Mouse (Mus musculus) spleen, adult 2 months (tissue): Measurements from ENCODE around the gene Gm48551. TPM values are rescaled to one million over a fixed set of nuclear protein-coding genes. Genes with fewer than 3 reads are reported as not detected.

Experiments used
- DNase-seq, 2 experiments: peaks; one replicate each; pipeline versions ENCODE4 v3.0.0 to v3.0.0-alpha.2; 2012 to 2021; ENCODE audit warnings: low spot score in 2 of 2, low read depth in 1 of 2
- H3K27ac ChIP-seq: fragments of 200-500 bp; 2 replicates; pipeline ENCODE4 v1.5.1; 2012; ENCODE audit warnings: low read length, inconsistent platforms; ENCODE audit not compliant: insufficient read depth
- H3K27me3 ChIP-seq: fragments of 200-500 bp; 2 replicates; pipeline ENCODE4 v1.6.1; 2012; ENCODE audit warnings: mild to moderate bottlenecking, moderate library complexity, low read length, inconsistent platforms; ENCODE audit not compliant: control insufficient read depth, insufficient read depth
- H3K36me3 ChIP-seq: fragments of 200-500 bp; 2 replicates; pipeline ENCODE4 v1.6.1; 2012; ENCODE audit warnings: mild to moderate bottlenecking, low read length, inconsistent platforms; ENCODE audit not compliant: control insufficient read depth, insufficient read depth
- H3K4me1 ChIP-seq: fragments of 200-500 bp; 2 replicates; pipeline ENCODE4 v1.6.1; 2011; ENCODE audit warnings: inconsistent platforms; ENCODE audit not compliant: control insufficient read depth, insufficient read depth, insufficient read length
- H3K4me3 ChIP-seq: fragments of 200-500 bp; 2 replicates; pipeline ENCODE4 v1.5.1; 2011; ENCODE audit warnings: mild to moderate bottlenecking, inconsistent platforms; ENCODE audit not compliant: insufficient read depth, insufficient read length; ENCODE audit errors: extremely low read depth
- CTCF ChIP-seq: fragments of 200-500 bp; IDR thresholded peaks from 2 replicates; pipeline ENCODE4 v1.5.1; 2011; ENCODE audit warnings: mild to moderate bottlenecking, inconsistent platforms; ENCODE audit not compliant: insufficient read depth, insufficient read length, insufficient replicate concordance; ENCODE audit errors: extremely low read depth
- POLR2A ChIP-seq: fragments of 200-500 bp; IDR thresholded peaks from 2 replicates; pipeline ENCODE4 v1.6.1; 2011; ENCODE audit warnings: low read depth, low read length, inconsistent platforms
- WGBS: fragments of 180-500 bp; shearing (Covaris S2); methylation state at CpG from one replicate; pipeline ENCODE4 v1.1.7; 2018; 5-methylcytosine and 5-hydroxymethylcytosine counted together
- polyA plus RNA-seq: library from polyadenylated mRNA; depleted of rRNA; stranded (reverse); fragments of >200 nt; gene quantifications from 2 replicates; pipeline ENCODE4 v1.2.3, GENCODE M21; 2012

The Gm48551 gene
- polyA plus RNA-seq, 1 experiment: 2.3 TPM

- Histone ChIP-seq H3K27ac (peak overlapping the region; percentile 43), H3K27me3 (no peaks in the 10 kb centered on the region), H3K4me1 (peaks cover 23% of the 10 kb centered on the region; the same call in 1 of the 2 replicates), H3K36me3 (peaks cover 3% of the 10 kb centered on the region; the same call in 1 of the 2 replicates), H3K4me3 (no peak overlapping the region)
- 77% methylated on average over 9 of the region's 9 CpGs for WGBS
- DNase-seq: no peak
- TF ChIP-seq POLR2A (no peak), CTCF (no peak)
Observed at GRCm38 (mm10) chr10:81410981-81411380, 26.7 kb downstream of the Gm48551 start.

- H3K36me3 ChIP-seq: peaks cover 3% of the 10 kb centered on the region; the same call in 1 of the 2 replicates
- no peak for DNase-seq
- H3K4me3 ChIP-seq: no peak overlapping the region
- H3K27me3 ChIP-seq: no peaks in the 10 kb centered on the region
- TF ChIP-seq CTCF: no peak
- peaks cover 23% of the 10 kb centered on the region; the same call in 1 of the 2 replicates for H3K4me1 ChIP-seq
- WGBS: 77% methylated on average over 18 of the region's 18 CpGs
- peak overlapping the region; percentile 43; the same call in 1 of the 2 replicates for H3K27ac ChIP-seq
Observed at GRCm38 (mm10) chr10:81411471-81412400, 27.5 kb downstream of the Gm48551 start.

GRCm38 (mm10) chr10:81412586-81413309 lies 28.5 kb downstream of the Gm48551 start:
- 83% methylated on average over 16 of the region's 16 CpGs for whole genome bisulfite sequencing
- peaks cover 18% of the 10 kb centered on the region for H3K4me1 ChIP-seq
- no peak overlapping the region for H3K4me3 ChIP-seq
- H3K27ac ChIP-seq: peak overlapping the region; percentile 73; the same call in 1 of the 2 replicates
- no peaks in the 10 kb centered on the region for H3K27me3 ChIP-seq
- 0 out of 2 replicates have a peak, but pooled peaks cover 1% of the 10 kb centered on the region for H3K36me3 ChIP-seq
- TF ChIP-seq POLR2A: no peak
- TF ChIP-seq CTCF: no peak
- DNase-seq: no peak

- WGBS: 32% methylated on average over 26 of the region's 26 CpGs
- Histone ChIP-seq H3K27ac (peak overlapping the region; percentile 73), H3K27me3 (no peaks in the 10 kb centered on the region), H3K36me3 (0 out of 2 replicates have a peak, but pooled peaks cover 2% of the 10 kb centered on the region), H3K4me1 (peaks cover 10% of the 10 kb centered on the region), H3K4me3 (no peak overlapping the region; the same call in 1 of the 2 replicates)
- TF ChIP-seq POLR2A (no peak), CTCF (no peak)
- no peak for DNase-seq
Observed at GRCm38 (mm10) chr10:81413310-81414261, 29.3 kb downstream of the Gm48551 start.

GRCm38 (mm10) chr10:81414682-81415081 lies 30.4 kb downstream of the Gm48551 start:
- H3K36me3 ChIP-seq: 0 out of 2 replicates have a peak, but pooled peaks cover 2% of the 10 kb centered on the region
- no peaks in the 10 kb centered on the region for H3K27me3 ChIP-seq
- DNase-seq: no peak
- peak overlapping the region; percentile 44; the same call in 1 of the 2 replicates for H3K27ac ChIP-seq
- H3K4me3 ChIP-seq: no peak overlapping the region
- TF ChIP-seq POLR2A (no peak), CTCF (no peak)
- H3K4me1 ChIP-seq: peaks cover 5% of the 10 kb centered on the region

GRCm38 (mm10) chr10:81415146-81415545 lies 30.9 kb downstream of the Gm48551 start:
- Histone ChIP-seq H3K36me3 (0 out of 2 replicates have a peak, but pooled peaks cover 2% of the 10 kb centered on the region), H3K27ac (peak overlapping the region; percentile 39; the same call in 1 of the 2 replicates), H3K4me3 (no peak overlapping the region), H3K4me1 (peaks cover 5% of the 10 kb centered on the region), H3K27me3 (no peaks in the 10 kb centered on the region)
- 79% methylated on average over 5 of the region's 5 CpGs for WGBS
- TF ChIP-seq POLR2A: no peak
- TF ChIP-seq CTCF: no peak
- DNase-seq: no peak
